In the genomic region with DNA sequence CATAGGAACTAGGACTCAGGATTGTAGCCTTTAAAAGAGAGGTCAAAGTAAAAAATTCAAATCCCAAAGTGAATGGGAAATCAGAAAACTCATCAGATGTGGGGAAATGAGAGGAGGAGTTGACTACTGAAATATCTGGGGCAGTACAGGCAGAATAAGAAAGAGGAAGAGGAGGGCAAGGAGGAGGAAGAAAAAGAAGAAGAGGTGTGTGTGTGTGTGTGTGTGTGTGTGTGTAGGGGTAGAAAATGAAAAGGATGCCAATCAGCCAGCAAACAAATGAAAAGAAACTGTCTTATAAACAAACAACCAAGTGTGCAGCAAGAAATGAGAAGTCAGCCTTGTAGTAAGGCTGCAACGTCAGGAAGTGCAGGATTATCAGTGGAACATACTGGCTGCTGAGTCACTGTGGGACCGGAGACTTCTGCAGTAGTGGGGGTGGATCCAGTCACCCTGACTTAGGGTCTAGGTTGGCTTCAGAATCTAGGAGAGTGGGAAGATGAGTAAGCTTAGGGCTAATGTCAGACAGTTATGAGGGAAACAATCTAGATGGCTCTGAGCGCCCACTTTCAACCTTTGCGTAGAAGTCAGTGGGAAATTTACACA, we compare ENCODE assay signal across 17 mouse cellular contexts. TPM values are rescaled to one million over a fixed set of nuclear protein-coding genes. Genes with fewer than 3 reads are reported as not detected.
DNase-seq lines count a peak whose midpoint lies in the region; ATAC-seq and TF ChIP-seq lines count a peak whose summit lies in the region.
"Had no signal": no experiment of that assay in that cellular context is flagged by ENCODE, and none has a peak within 500 bp of the region (broad histone marks: within the 10 kb centered on the region; RNA-seq: fewer than 3 reads in every experiment).

No protein-coding gene starts in this region.

- 84% methylated on average over 4 of the region's 4 CpGs for WGBS in kidney, embryonic 14.5 days

- TF ChIP-seq CTCF in bone marrow macrophage, adult 2 months (IDR thresholded peaks at IDR 0.05; ENCODE audit: low read depth, low read length): no peak

- DNase-seq in ES-E14 (ENCODE audit: low read depth, low spot score): no peak
- peak; percentile 74 for DNase-seq in liver
- DNase-seq in adipocyte (ENCODE audit: low spot score): no peak
- DNase-seq in kidney, postnatal 10 days: no peak
- no peak for DNase-seq in lung, postnatal 10 days
- DNase-seq: adrenal gland, adult 8-10 months; gastrocnemius, postnatal 25 days; kidney, postnatal 4 days; thymus, postnatal 36 days had no signal

- H3K27ac ChIP-seq in ES-E14 (ENCODE audit: insufficient read depth, low read depth, low read length, poor library complexity, severe bottlenecking): no peak overlapping the region; the same call in 1 of the 2 replicates
- peak overlapping the region; percentile 73 for H3K27ac ChIP-seq in bone marrow macrophage, adult 2 months (ENCODE audit: insufficient read depth, low read depth, low read length)
- no peak overlapping the region for H3K27ac ChIP-seq in kidney, embryonic 14.5 days (ENCODE audit: low read depth, low read length)
- H3K27ac ChIP-seq: embryonic facial prominence, embryonic 13.5 days; hindbrain, embryonic 13.5 days; lung, embryonic 15.5 days; midbrain, embryonic 10.5 days had no signal

- H3K4me2 ChIP-seq in kidney, embryonic 14.5 days (replicated peaks; ENCODE audit: low read depth, low read length): no peak overlapping the region
- H3K4me2 ChIP-seq: embryonic facial prominence, embryonic 13.5 days; hindbrain, embryonic 13.5 days; lung, embryonic 15.5 days had no signal

- no peaks in the 10 kb centered on the region for H3K36me3 ChIP-seq in ES-E14 (ENCODE audit: control insufficient read depth, insufficient read depth, low read length, poor library complexity, severe bottlenecking)
- H3K36me3 ChIP-seq in kidney, embryonic 14.5 days (ENCODE audit: control insufficient read depth, insufficient read depth, low read length): no peaks in the 10 kb centered on the region
- H3K36me3 ChIP-seq: embryonic facial prominence, embryonic 13.5 days; hindbrain, embryonic 13.5 days; lung, embryonic 15.5 days; midbrain, embryonic 10.5 days had no signal

- TF ChIP-seq POLR2A in bone marrow macrophage, adult 2 months (IDR thresholded peaks at IDR 0.05; ENCODE audit: borderline replicate concordance, low read depth, low read length): no peak

- no peaks in the 10 kb centered on the region for H3K4me1 ChIP-seq in ES-E14 (ENCODE audit: control insufficient read depth in 2 of 2, insufficient read depth in 2 of 2, low read length in 2 of 2, poor library complexity in 1 of 2)
- H3K4me1 ChIP-seq in bone marrow macrophage, adult 2 months (ENCODE audit: control insufficient read depth, insufficient read depth, low read length): peaks cover 40% of the 10 kb centered on the region
- no peaks in the 10 kb centered on the region for H3K4me1 ChIP-seq in kidney, embryonic 14.5 days (ENCODE audit: control insufficient read depth, insufficient read depth, low read length)
- H3K4me1 ChIP-seq: embryonic facial prominence, embryonic 13.5 days; hindbrain, embryonic 13.5 days; lung, embryonic 15.5 days had no signal

- no peaks in the 10 kb centered on the region for H3K27me3 ChIP-seq in kidney, embryonic 14.5 days (ENCODE audit: control insufficient read depth, insufficient read depth, low read length)
- H3K27me3 ChIP-seq: hindbrain, embryonic 13.5 days had no signal

- H3K4me3 ChIP-seq in ES-E14 (ENCODE audit: insufficient read depth in 1 of 2, low read depth in 1 of 2, low read length in 2 of 2, poor library complexity in 1 of 2, severe bottlenecking in 1 of 2): no peak overlapping the region
- peak overlapping the region; percentile 6; the same call in 1 of the 2 replicates for H3K4me3 ChIP-seq in bone marrow macrophage, adult 2 months (ENCODE audit: insufficient read depth, low read length)
- no peak overlapping the region for H3K4me3 ChIP-seq in kidney, embryonic 14.5 days (ENCODE audit: low read length)
- H3K4me3 ChIP-seq: embryonic facial prominence, embryonic 13.5 days; hindbrain, embryonic 13.5 days; lung, embryonic 15.5 days; midbrain, embryonic 10.5 days had no signal

- no peaks in the 10 kb centered on the region for H3K9me3 ChIP-seq in ES-E14 (ENCODE audit: control insufficient read depth, insufficient read depth, low read depth, low read length)
- H3K9me3 ChIP-seq in kidney, embryonic 14.5 days (ENCODE audit: control insufficient read depth, low read length): no peaks in the 10 kb centered on the region
- H3K9me3 ChIP-seq: embryonic facial prominence, embryonic 13.5 days; hindbrain, embryonic 13.5 days; lung, embryonic 15.5 days; midbrain, embryonic 10.5 days had no signal

- in situ Hi-C loops in ES-E14 (cut with MboI; ENCODE audit: low sequenced_read_pairs in 2 of 2, unreplicated experiment in 2 of 2): no loop called here

- peak; percentile 75 for ATAC-seq in megakaryocyte, adult 5-6 weeks (ENCODE audit: poor library complexity, severe bottlenecking)
- no peak for ATAC-seq in kidney, embryonic 14.5 days (ENCODE audit: low FRiP score, low TSS enrichment)
- ATAC-seq: intestine, postnatal 0 days had no signal

- no peak overlapping the region for H3K9ac ChIP-seq in ES-E14 (ENCODE audit: insufficient read depth, low read depth, low read length, poor library complexity, severe bottlenecking)
- H3K9ac ChIP-seq in kidney, embryonic 14.5 days (ENCODE audit: low read depth, low read length): no peak overlapping the region
- H3K9ac ChIP-seq: embryonic facial prominence, embryonic 13.5 days; hindbrain, embryonic 13.5 days; lung, embryonic 15.5 days had no signal

TF ChIP-seq in ES-E14, 5 proteins besides CTCF, POLR2A, EP300 and RAD21:
- no peak for TF ChIP-seq ZNF384 (IDR thresholded peaks at IDR 0.05; ENCODE audit: low read depth, low read length)
- TF ChIP-seq CHD2 (IDR thresholded peaks at IDR 0.05; ENCODE audit: low read depth, low read length): no peak
- no peak for TF ChIP-seq ZC3H11A (IDR thresholded peaks at IDR 0.05; ENCODE audit: borderline replicate concordance, low read depth, low read length)
- TF ChIP-seq MAFK (IDR thresholded peaks at IDR 0.05; ENCODE audit: insufficient read depth, low read depth, low read length): 0 out of 2 replicates have a peak, but pooled peaks have one; percentile 12

RNA-seq across cellular contexts. Expression of a gene that starts 7.0 kb away (rescaled TPM):
- total RNA-seq in ES-E14 (2012; rRNA removed): 2.1 and 3.0 TPM in 2 replicates
- 10.1 and 10.8 TPM in 2 replicates for polyA plus RNA-seq in bone marrow macrophage, adult 2 months (2012; ENCODE audit: insufficient read depth, insufficient read length, missing spikeins)
- total RNA-seq in megakaryocyte, adult 5-6 weeks (2015): 3.2 and 5.0 TPM in 2 replicates
- 4.0 and 4.3 TPM in 2 replicates for total RNA-seq in megakaryocyte, adult 5-6 weeks (2017)
- 5.4 and 5.5 TPM in 2 replicates for polyA plus RNA-seq in kidney, embryonic 14.5 days (2014; fragmentation: Nextera tagmentation; extraction: Ambion mirVana)
